Mouse (Mus musculus) MEL (cell line): ENCODE measurements at regions not wholly inside any gene's neighbourhood (a gene's known extent, or its start where the extent isn't known, plus 50 kb on each side); places are given as distances from the start of the nearest gene placed in this dataset.

Experiments
- DNase-seq: peaks from one replicate; pipeline ENCODE4 v3.0.0; 2011; ENCODE audit warnings: low read depth, low spot score
- H3K27ac ChIP-seq: 2 replicates; pipeline ENCODE4 v1.5.1; 2012; ENCODE audit warnings: low read depth, mild to moderate bottlenecking, control low read depth, low read length, moderate library complexity; ENCODE audit not compliant: control insufficient read depth
- H3K27me3 ChIP-seq, 2 experiments: fragments of 150-350 bp in 1 of 2; sonication (generic) in 1 of 2; 2 replicates each; pipeline ENCODE4 v1.6.1; 2012; ENCODE audit warnings: low read length in 2 of 2, mild to moderate bottlenecking in 2 of 2, improper control_type of control experiment in 1 of 2, moderate library complexity in 1 of 2; ENCODE audit not compliant: insufficient read depth in 2 of 2, control insufficient read depth in 1 of 2
- H3K36me3 ChIP-seq, 2 experiments: 2 replicates each; pipeline ENCODE4 v1.6.1; 2012 to 2014; ENCODE audit warnings: low read length in 2 of 2, improper control_type of control experiment in 1 of 2, inconsistent platforms in 1 of 2, mild to moderate bottlenecking in 1 of 2; ENCODE audit not compliant: insufficient read depth in 2 of 2, control insufficient read depth in 1 of 2
- H3K4me1 ChIP-seq, 2 experiments: fragments of 150-350 bp in 1 of 2; sonication (generic) in 1 of 2; 2 replicates each; pipeline ENCODE4 v1.6.1; 2012; ENCODE audit warnings: low read length in 2 of 2, improper control_type of control experiment in 1 of 2, mild to moderate bottlenecking in 1 of 2; ENCODE audit not compliant: insufficient read depth in 2 of 2, control insufficient read depth in 1 of 2
- H3K4me3 ChIP-seq, 2 experiments: fragments of 150-350 bp in 1 of 2; sonication (generic) in 1 of 2; 2 replicates each; pipeline ENCODE4 v1.5.1; 2012; ENCODE audit warnings: low read depth in 2 of 2, low read length in 2 of 2, mild to moderate bottlenecking in 2 of 2, moderate library complexity in 2 of 2, control low read depth in 1 of 2, improper control_type of control experiment in 1 of 2; ENCODE audit not compliant: control insufficient read depth in 1 of 2, insufficient read depth in 1 of 2
- H3K79me2 ChIP-seq: 2 replicates; pipeline ENCODE4 v1.6.1; 2012; ENCODE audit warnings: mild to moderate bottlenecking, low read length, moderate library complexity; ENCODE audit not compliant: control insufficient read depth, poor library complexity, insufficient read depth
- H3K9ac ChIP-seq: 2 replicates; pipeline ENCODE4 v1.6.1; 2012; ENCODE audit warnings: low read depth, mild to moderate bottlenecking, control low read depth, low read length, moderate library complexity; ENCODE audit not compliant: control insufficient read depth, poor library complexity, severe bottlenecking
- H3K9me3 ChIP-seq: fragments of 150-350 bp; sonication (generic); replicated peaks from 2 replicates; pipeline ENCODE4 v1.6.1; 2012; ENCODE audit warnings: mild to moderate bottlenecking, low read length, improper control_type of control experiment, moderate library complexity; ENCODE audit not compliant: insufficient read depth
- BHLHE40 ChIP-seq: IDR thresholded peaks from 2 replicates; pipeline ENCODE4 v1.6.1; 2012; ENCODE audit warnings: low read depth, mild to moderate bottlenecking, inconsistent platforms, low read length, improper control_type of control experiment, borderline replicate concordance
- CHD1 ChIP-seq: IDR thresholded peaks from 2 replicates; pipeline ENCODE4 v1.6.1; 2012; ENCODE audit warnings: low read depth, mild to moderate bottlenecking, inconsistent platforms, low read length, improper control_type of control experiment
- CTCF ChIP-seq, 3 experiments: IDR thresholded peaks in 2 of 3; conservative IDR thresholded peaks in 1 of 3; 2 replicates each; pipeline ENCODE4 v1.5.1; 2011 to 2012; ENCODE audit warnings: low read length in 3 of 3, low read depth in 2 of 3, mild to moderate bottlenecking in 2 of 3, improper control_type of control experiment in 1 of 3, inconsistent platforms in 1 of 3, mixed read lengths in 1 of 3, moderate library complexity in 1 of 3; ENCODE audit not compliant: control insufficient read depth in 1 of 3, insufficient read depth in 1 of 3, poor library complexity in 1 of 3, severe bottlenecking in 1 of 3
- EP300 ChIP-seq, 2 experiments: IDR thresholded peaks; 2 replicates each; pipeline ENCODE4 v1.6.1; 2011; ENCODE audit warnings: improper control_type of control experiment in 2 of 2, low read length in 2 of 2, low read depth in 1 of 2, mild to moderate bottlenecking in 1 of 2
- ETS1 ChIP-seq: IDR thresholded peaks from 2 replicates; pipeline ENCODE4 v1.6.1; 2012; ENCODE audit warnings: low read depth, mild to moderate bottlenecking, inconsistent platforms, low read length, improper control_type of control experiment, moderate library complexity
- GATA1 ChIP-seq: IDR thresholded peaks from 2 replicates; pipeline ENCODE4 v1.6.1; 2011; ENCODE audit warnings: low read depth, low read length, improper control_type of control experiment
- HCFC1 ChIP-seq: IDR thresholded peaks from 2 replicates; pipeline ENCODE4 v1.6.1; 2012; ENCODE audit warnings: low read depth, mild to moderate bottlenecking, inconsistent platforms, low read length, improper control_type of control experiment, moderate library complexity
- JUND ChIP-seq: IDR thresholded peaks from 2 replicates; pipeline ENCODE4 v1.6.1; 2011; ENCODE audit warnings: low read depth, mild to moderate bottlenecking, improper control_type of control experiment, low read length
- MAFK ChIP-seq: IDR thresholded peaks from 2 replicates; pipeline ENCODE4 v1.6.1; 2011; ENCODE audit warnings: low read depth, mild to moderate bottlenecking, low read length, improper control_type of control experiment, borderline replicate concordance
- MXI1 ChIP-seq: IDR thresholded peaks from 2 replicates; pipeline ENCODE4 v1.6.1; 2011; ENCODE audit warnings: mild to moderate bottlenecking, low read depth, low read length, improper control_type of control experiment
- MYB ChIP-seq: IDR thresholded peaks from 2 replicates; pipeline ENCODE4 v1.6.1; 2011; ENCODE audit warnings: mild to moderate bottlenecking, low read depth, low read length, improper control_type of control experiment
- NRF1 ChIP-seq: IDR thresholded peaks from 2 replicates; pipeline ENCODE4 v1.6.1; 2014; ENCODE audit warnings: low read depth, mild to moderate bottlenecking, inconsistent platforms, low read length, improper control_type of control experiment, moderate library complexity; ENCODE audit not compliant: poor library complexity, insufficient read depth, severe bottlenecking
- POLR2A ChIP-seq, 2 experiments: IDR thresholded peaks; 2 replicates each; pipeline ENCODE4 v1.6.1; 2011 to 2012; ENCODE audit warnings: low read length in 2 of 2, mild to moderate bottlenecking in 2 of 2, control low read depth in 1 of 2, improper control_type of control experiment in 1 of 2, low read depth in 1 of 2, moderate library complexity in 1 of 2; ENCODE audit not compliant: control insufficient read depth in 1 of 2, insufficient read depth in 1 of 2, poor library complexity in 1 of 2
- POLR2AphosphoS2 ChIP-seq: IDR thresholded peaks from 2 replicates; pipeline ENCODE4 v1.6.1; 2011; ENCODE audit warnings: low read length, improper control_type of control experiment
- POLR2AphosphoS5 ChIP-seq: IDR thresholded peaks from 2 replicates; pipeline ENCODE4 v1.6.1; 2012; ENCODE audit warnings: low read depth, borderline replicate concordance, mild to moderate bottlenecking, inconsistent platforms, low read length, moderate library complexity, mixed read lengths
- RCOR1 ChIP-seq: IDR thresholded peaks from 2 replicates; pipeline ENCODE4 v1.6.1; 2012; ENCODE audit warnings: low read depth, mild to moderate bottlenecking, inconsistent platforms, low read length, improper control_type of control experiment
- SIN3A ChIP-seq: IDR thresholded peaks from 2 replicates; pipeline ENCODE4 v1.6.1; 2012; ENCODE audit warnings: low read length, improper control_type of control experiment, inconsistent platforms
- SMC3 ChIP-seq: IDR thresholded peaks from 2 replicates; pipeline ENCODE4 v1.6.1; 2011; ENCODE audit warnings: low read depth, low read length, improper control_type of control experiment
- TAL1 ChIP-seq: IDR thresholded peaks from 2 replicates; pipeline ENCODE4 v1.6.1; 2012; ENCODE audit warnings: mild to moderate bottlenecking, inconsistent platforms, low read length, moderate library complexity, mixed read lengths
- TCF12 ChIP-seq: IDR thresholded peaks from 2 replicates; pipeline ENCODE4 v1.6.1; 2014; ENCODE audit warnings: low read depth, mild to moderate bottlenecking, inconsistent platforms, low read length, improper control_type of control experiment, moderate library complexity
- USF2 ChIP-seq, 2 experiments: IDR thresholded peaks; 2 replicates each; pipeline ENCODE4 v1.6.1; 2011 to 2012; ENCODE audit warnings: improper control_type of control experiment in 2 of 2, low read length in 2 of 2, borderline replicate concordance in 1 of 2, inconsistent platforms in 1 of 2, low read depth in 1 of 2, mild to moderate bottlenecking in 1 of 2; ENCODE audit not compliant: insufficient read depth in 1 of 2
- ZC3H11A ChIP-seq: IDR thresholded peaks from 2 replicates; pipeline ENCODE4 v1.6.1; 2012; ENCODE audit warnings: low read depth, mild to moderate bottlenecking, inconsistent platforms, low read length, improper control_type of control experiment
- ZKSCAN1 ChIP-seq: IDR thresholded peaks from 2 replicates; pipeline ENCODE4 v1.6.1; 2012; ENCODE audit warnings: low read depth, mild to moderate bottlenecking, inconsistent platforms, low read length, improper control_type of control experiment, moderate library complexity
- ZMIZ1 ChIP-seq: IDR thresholded peaks from 2 replicates; pipeline ENCODE4 v1.6.1; 2012; ENCODE audit warnings: low read depth, mild to moderate bottlenecking, inconsistent platforms, low read length, improper control_type of control experiment, moderate library complexity
- ZNF384 ChIP-seq: IDR thresholded peaks from 2 replicates; pipeline ENCODE4 v1.6.1; 2012; ENCODE audit warnings: low read depth, mild to moderate bottlenecking, inconsistent platforms, low read length, improper control_type of control experiment

DNA sequence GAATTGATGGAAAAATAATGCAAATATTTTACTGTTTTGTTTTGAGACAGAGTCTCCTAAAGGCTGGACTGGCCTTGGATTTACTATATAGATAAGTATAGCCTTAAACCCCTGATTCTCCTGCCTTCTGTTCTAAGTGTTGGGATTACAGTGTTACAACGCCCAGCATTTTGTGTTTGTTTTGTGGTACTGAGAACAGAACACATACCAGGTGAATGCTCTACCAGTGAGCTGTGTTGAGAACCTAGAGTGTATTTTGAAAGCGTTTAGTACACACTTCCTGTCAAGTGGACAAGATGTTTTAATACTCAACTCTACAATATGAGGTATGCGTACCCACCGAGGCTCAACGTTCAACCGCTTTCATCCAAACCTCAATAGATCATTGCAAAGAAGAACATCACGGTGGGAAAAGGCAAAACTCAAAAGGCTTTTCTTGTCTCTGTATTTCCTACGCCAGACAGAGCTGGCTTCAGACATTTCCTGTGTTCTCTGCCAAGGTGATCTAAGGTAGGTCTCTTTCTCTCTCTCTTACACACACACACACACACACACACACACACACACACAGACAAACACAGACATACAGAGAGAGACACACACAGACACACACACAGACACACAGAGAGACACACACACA is 104.3 kb upstream of the Cpm start:
- Histone ChIP-seq H3K79me2 (no peaks in the 10 kb centered on the region), H3K9ac (no peak overlapping the region), H3K27ac (no peak overlapping the region), H3K9me3 (no peaks in the 10 kb centered on the region), H3K4me1 (no peaks in the 10 kb centered on the region), H3K4me3 (no peak overlapping the region), H3K36me3 (no peaks in the 10 kb centered on the region), H3K27me3 (no peaks in the 10 kb centered on the region; a peak in 1 of 4 replicates)
- no peak for DNase-seq
- no peak for TF ChIP-seq JUND
- TF ChIP-seq TAL1: no peak
- no peak for TF ChIP-seq GATA1
- no peak for TF ChIP-seq SIN3A
- no peak for TF ChIP-seq TCF12
- no peak for TF ChIP-seq POLR2A (IDR thresholded peaks at IDR 0.05; ENCODE audit: control insufficient read depth in 1 of 2, insufficient read depth in 1 of 2, low read depth in 1 of 2, low read length in 2 of 2, poor library complexity in 1 of 2)
- TF ChIP-seq POLR2AphosphoS2: no peak
- TF ChIP-seq ZMIZ1: no peak
- no peak for TF ChIP-seq MAFK
- no peak for TF ChIP-seq CTCF (IDR thresholded peaks at IDR 0.05 in 2 of 3, conservative IDR thresholded peaks at IDR 0.05 in 1 of 3; ENCODE audit: control insufficient read depth in 1 of 3, insufficient read depth in 1 of 3, low read depth in 2 of 3, low read length in 3 of 3, poor library complexity in 1 of 3, severe bottlenecking in 1 of 3)
- TF ChIP-seq ZC3H11A: no peak
- TF ChIP-seq NRF1: no peak
- no peak for TF ChIP-seq CHD1

DNA sequence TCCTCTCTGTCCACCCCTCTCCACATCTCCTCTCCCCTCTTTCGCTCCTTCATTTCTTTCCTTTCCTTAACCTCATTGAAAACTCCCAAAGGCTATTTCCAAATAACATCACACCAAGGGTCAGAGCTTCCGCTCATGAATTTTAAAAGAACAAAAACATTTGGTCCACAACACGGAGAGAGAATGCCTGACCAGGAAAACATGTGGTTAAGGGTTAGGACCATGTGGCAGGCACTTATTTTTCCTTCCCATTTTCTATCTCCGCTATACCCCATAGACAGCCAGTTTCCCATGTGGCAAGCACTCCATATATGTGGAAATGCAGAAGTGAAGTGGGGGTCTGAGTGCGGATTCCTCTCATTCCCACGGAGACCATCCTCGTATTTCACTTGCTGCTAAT is 105.2 kb upstream of the Cpm start:
- H3K27me3 ChIP-seq: no peaks in the 10 kb centered on the region
- no peaks in the 10 kb centered on the region for H3K4me1 ChIP-seq
- H3K9ac ChIP-seq: no peak overlapping the region
- no peaks in the 10 kb centered on the region for H3K9me3 ChIP-seq
- DNase-seq: no peak
- no peaks in the 10 kb centered on the region for H3K36me3 ChIP-seq
- H3K27ac ChIP-seq: no peak overlapping the region
- TF ChIP-seq MXI1 (no peak), GATA1 (no peak), USF2 (IDR thresholded peaks at IDR 0.05; ENCODE audit: borderline replicate concordance in 1 of 2, insufficient read depth in 1 of 2, low read depth in 1 of 2, low read length in 2 of 2) (no peak), POLR2AphosphoS2 (no peak), EP300 (IDR thresholded peaks at IDR 0.05; ENCODE audit: low read depth in 1 of 2, low read length in 2 of 2) (no peak), ZKSCAN1 (no peak), ZNF384 (no peak), ZMIZ1 (no peak), NRF1 (no peak), BHLHE40 (no peak), POLR2AphosphoS5 (no peak), SMC3 (no peak), RCOR1 (no peak), MYB (no peak), TCF12 (no peak), HCFC1 (no peak), ETS1 (no peak), CTCF (IDR thresholded peaks at IDR 0.05 in 2 of 3, conservative IDR thresholded peaks at IDR 0.05 in 1 of 3; ENCODE audit: control insufficient read depth in 1 of 3, insufficient read depth in 1 of 3, low read depth in 2 of 3, low read length in 3 of 3, poor library complexity in 1 of 3, severe bottlenecking in 1 of 3) (no peak), MAFK (no peak)
- TF ChIP-seq, all 39 proteins: peak for 0
- Histone ChIP-seq H3K4me3 (no peak overlapping the region), H3K79me2 (no peaks in the 10 kb centered on the region)
